Mouse (Mus musculus) liver, embryonic 13.5 days (tissue): ENCODE measurements around the gene Rpl37. TPM values are rescaled to one million over a fixed set of nuclear protein-coding genes. Genes with fewer than 3 reads are reported as not detected.

Experiments
- ATAC-seq: fragments of 200-750 bp; cut with Nextera tagmentation; 2 replicates; pipeline ENCODE4 v1.8.0; 2017; ENCODE audit warnings: low read depth, mild to moderate bottlenecking, moderate number of reproducible peaks, moderate library complexity
- DNase-seq: peaks from one replicate; pipeline ENCODE4 v3.0.0; 2022
- H3K27ac ChIP-seq: fragments of 300-500 bp; sonication (generic); 2 replicates; pipeline ENCODE4 v1.5.1; 2015; ENCODE audit warnings: moderate library complexity, mild to moderate bottlenecking, inconsistent platforms
- H3K27me3 ChIP-seq: fragments of 300-500 bp; sonication (generic); 2 replicates; pipeline ENCODE4 v1.6.1; 2015; ENCODE audit warnings: mild to moderate bottlenecking, inconsistent platforms
- H3K36me3 ChIP-seq: fragments of 300-500 bp; sonication (generic); 2 replicates; pipeline ENCODE4 v1.6.1; 2015; ENCODE audit warnings: mild to moderate bottlenecking, inconsistent platforms
- H3K4me1 ChIP-seq: fragments of 300-500 bp; sonication (generic); replicated peaks from 2 replicates; pipeline ENCODE4 v1.6.1; 2015; ENCODE audit warnings: inconsistent platforms
- H3K4me2 ChIP-seq: fragments of 300-500 bp; sonication (generic); 2 replicates; pipeline ENCODE4 v1.6.1; 2015; ENCODE audit warnings: inconsistent platforms, mild to moderate bottlenecking, moderate library complexity
- H3K4me3 ChIP-seq: fragments of 300-500 bp; sonication (generic); replicated peaks from 2 replicates; pipeline ENCODE4 v1.5.1; 2015; ENCODE audit warnings: mild to moderate bottlenecking, inconsistent platforms
- H3K9ac ChIP-seq: fragments of 300-500 bp; sonication (generic); 2 replicates; pipeline ENCODE4 v1.6.1; 2015; ENCODE audit warnings: mild to moderate bottlenecking, inconsistent platforms
- H3K9me3 ChIP-seq: fragments of 300-500 bp; sonication (generic); replicated peaks from 2 replicates; pipeline ENCODE4 v1.6.1; 2016; ENCODE audit warnings: inconsistent platforms
- whole genome bisulfite sequencing: fragments of 180-500 bp; shearing (Covaris S2); methylation state at CpG from one replicate; pipeline ENCODE4 v1.1.7; 2015; ENCODE audit not compliant: insufficient replicate concordance; 5-methylcytosine and 5-hydroxymethylcytosine counted together
- polyA plus RNA-seq: library from polyadenylated mRNA; unstranded; fragments of >200 nt; fragmentation: Nextera tagmentation; extraction: Ambion mirVana; gene quantifications from 2 replicates; pipeline ENCODE4 v1.2.1, GENCODE M21; 2015

Gene Rpl37
- polyA plus RNA-seq, 1 experiment from 2014 or later, result 482 TPM

DNA sequence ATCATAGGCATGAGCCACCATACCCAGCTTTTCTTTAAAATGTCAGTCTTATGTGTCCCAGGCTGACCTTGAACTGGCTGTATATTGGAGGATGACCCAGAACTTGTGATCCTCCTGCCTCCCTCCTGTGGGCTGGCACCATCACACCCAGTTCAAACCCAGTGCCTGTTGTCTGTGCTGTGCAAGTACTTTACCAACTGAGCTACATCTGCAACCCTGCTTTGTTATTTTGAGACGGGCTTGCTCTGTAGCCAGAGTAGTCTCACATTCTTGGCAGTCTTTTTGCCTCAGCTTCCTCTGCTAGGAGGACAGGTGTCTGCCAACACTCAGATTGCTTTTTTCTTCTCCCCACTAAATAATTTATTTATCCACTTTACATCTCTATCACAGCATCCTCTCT is 40.9 kb downstream of the Rpl37 start:
- WGBS, result 75% methylated on average over 1 of the region's 1 CpGs
- Histone ChIP-seq H3K27ac (0 out of 2 replicates have a peak overlapping the region, but pooled peaks have one; percentile 7), H3K4me2 (no peak overlapping the region), H3K4me1 (peaks cover 62% of the 10 kb centered on the region), H3K9ac (no peak overlapping the region), H3K27me3 (no peaks in the 10 kb centered on the region), H3K9me3 (no peaks in the 10 kb centered on the region), H3K36me3 (peaks cover 27% of the 10 kb centered on the region), H3K4me3 (no peak overlapping the region)
- ATAC-seq (peak; percentile 19; the same call in 1 of the 2 replicates), DNase-seq (no peak)

DNA sequence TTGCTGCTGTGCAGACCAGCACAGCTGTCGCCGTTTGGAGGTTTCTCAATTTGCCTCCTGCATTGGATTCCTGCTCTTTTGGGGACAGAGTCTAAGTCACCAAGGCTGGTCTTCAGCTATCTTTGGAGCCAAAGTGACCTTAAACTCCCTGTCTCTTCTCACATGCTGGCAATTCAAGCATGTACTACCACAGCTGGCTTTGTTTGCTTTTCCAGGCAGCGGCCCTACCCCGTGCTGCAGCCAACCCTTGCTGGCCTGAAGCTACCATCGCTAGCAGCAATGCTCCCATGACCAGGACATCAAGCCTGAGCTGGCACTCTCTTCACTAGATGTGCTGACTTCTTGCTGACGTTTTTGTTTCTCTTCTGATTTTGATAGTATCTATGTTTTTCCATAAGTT is 42.4 kb downstream of the Rpl37 start:
- Histone ChIP-seq H3K4me1 (peaks cover 59% of the 10 kb centered on the region), H3K9me3 (no peaks in the 10 kb centered on the region), H3K27ac (peak overlapping the region; percentile 7), H3K36me3 (peaks cover 37% of the 10 kb centered on the region), H3K4me2 (no peak overlapping the region), H3K4me3 (no peak overlapping the region), H3K27me3 (no peaks in the 10 kb centered on the region), H3K9ac (no peak overlapping the region)
- WGBS, result 79% methylated on average over 6 of the region's 6 CpGs
- ATAC-seq (no peak), DNase-seq (no peak)

GRCm38 (mm10) chr15:5165121-5165773 is 48.8 kb downstream of the Rpl37 start:
- WGBS, result 75% methylated on average over 12 of the region's 12 CpGs
- Histone ChIP-seq H3K9ac (no peak overlapping the region), H3K9me3 (no peaks in the 10 kb centered on the region), H3K4me1 (no peaks in the 10 kb centered on the region), H3K27ac (no peak overlapping the region), H3K36me3 (peaks cover 87% of the 10 kb centered on the region), H3K4me2 (no peak overlapping the region), H3K27me3 (no peaks in the 10 kb centered on the region), H3K4me3 (no peak overlapping the region)
- DNase-seq, result no peak
- ATAC-seq, result no peak

Other genes with a start within 250 kb of the Rpl37 start
- not detected in 2 replicates for gene Mroh2b, start 217.9 kb upstream of the Rpl37 start, polyA plus RNA-seq
- gene C7, start 52.9 kb upstream of the Rpl37 start, polyA plus RNA-seq, result not detected in 2 replicates
- 0.41 and 0.98 TPM in 2 replicates for gene Card6, start 8.1 kb upstream of the Rpl37 start, polyA plus RNA-seq
- gene Prkaa1, start 27.2 kb downstream of the Rpl37 start, polyA plus RNA-seq, result 13.9 and 20.1 TPM in 2 replicates
- gene Ttc33, start 68.9 kb downstream of the Rpl37 start, polyA plus RNA-seq, result 16.8 and 21.9 TPM in 2 replicates
- 2.2 and 2.4 TPM in 2 replicates for gene Ptger4, start 127.5 kb downstream of the Rpl37 start, polyA plus RNA-seq